Mouse (Mus musculus): ENCODE results near the gene Orc2. TPM values are rescaled to one million over a fixed set of nuclear protein-coding genes. Genes with fewer than 3 reads are reported as not detected.
A peak's percentile ranks its signal among the peaks of the same experiment; 100 is the strongest.

The Orc2 gene
- polyA plus RNA-seq, 1 experiment from 2014 or later = 12.9 TPM

GRCm38 (mm10) chr1:58497678-58498077 lies 7.2 kb downstream of the Orc2 start:
- ATAC-seq (no peak), DNase-seq (no peak)
- TF ChIP-seq EP300 (IDR thresholded peaks at IDR 0.05; ENCODE audit: low read depth) (no peak), CTCF (IDR thresholded peaks at IDR 0.05; ENCODE audit: low read depth) (no peak)
- no peak overlapping the region for H3K4me2 ChIP-seq (ENCODE audit: low read depth, low read length)
- H3K27ac ChIP-seq (ENCODE audit: low read depth) = no peak overlapping the region
- H3K9ac ChIP-seq (replicated peaks) = no peak overlapping the region
- H3K4me3 ChIP-seq (ENCODE audit: low read depth, low read length) = no peak overlapping the region
- H3K9me3 ChIP-seq (ENCODE audit: low read length) = no peaks in the 10 kb centered on the region
- H3K27me3 ChIP-seq (ENCODE audit: insufficient read depth, low read length) = no peaks in the 10 kb centered on the region
- H3K4me1 ChIP-seq (ENCODE audit: insufficient read depth) = no peaks in the 10 kb centered on the region; the same call in 1 of the 2 replicates
- WGBS (ENCODE audit: insufficient replicate concordance) = 89% methylated on average over 4 of the region's 4 CpGs
- peaks cover 61% of the 10 kb centered on the region for H3K36me3 ChIP-seq (replicated peaks; ENCODE audit: insufficient read depth, low read length)

GRCm38 (mm10) chr1:58495603-58496002 lies 9.3 kb downstream of the Orc2 start:
- H3K36me3 ChIP-seq (replicated peaks; ENCODE audit: insufficient read depth, low read length) = peaks cover 70% of the 10 kb centered on the region
- H3K27ac ChIP-seq (ENCODE audit: low read depth) = no peak overlapping the region
- no peaks in the 10 kb centered on the region for H3K9me3 ChIP-seq (ENCODE audit: low read length)
- 91% methylated on average over 6 of the region's 6 CpGs for WGBS (ENCODE audit: insufficient replicate concordance)
- no peaks in the 10 kb centered on the region for H3K4me1 ChIP-seq (ENCODE audit: insufficient read depth)
- DNase-seq = no peak
- H3K9ac ChIP-seq (replicated peaks) = no peak overlapping the region
- H3K4me2 ChIP-seq (ENCODE audit: low read depth, low read length) = no peak overlapping the region
- no peaks in the 10 kb centered on the region for H3K27me3 ChIP-seq (ENCODE audit: insufficient read depth, low read length)
- no peak for ATAC-seq
- TF ChIP-seq CTCF (IDR thresholded peaks at IDR 0.05; ENCODE audit: low read depth) = no peak
- TF ChIP-seq EP300 (IDR thresholded peaks at IDR 0.05; ENCODE audit: low read depth) = no peak
- no peak overlapping the region for H3K4me3 ChIP-seq (ENCODE audit: low read depth, low read length)

- TF ChIP-seq CTCF (IDR thresholded peaks at IDR 0.05; ENCODE audit: low read depth) (no peak), EP300 (IDR thresholded peaks at IDR 0.05; ENCODE audit: low read depth) (no peak)
- DNase-seq (no peak), ATAC-seq (no peak)
- H3K4me2 ChIP-seq (ENCODE audit: low read depth, low read length) = no peak overlapping the region
- H3K9ac ChIP-seq (replicated peaks) = no peak overlapping the region
- H3K4me1 ChIP-seq (ENCODE audit: insufficient read depth) = no peaks in the 10 kb centered on the region
- H3K27ac ChIP-seq (ENCODE audit: low read depth) = no peak overlapping the region
- no peaks in the 10 kb centered on the region for H3K9me3 ChIP-seq (ENCODE audit: low read length)
- WGBS (ENCODE audit: insufficient replicate concordance) = 90% methylated on average over 4 of the region's 4 CpGs
- H3K36me3 ChIP-seq (replicated peaks; ENCODE audit: insufficient read depth, low read length) = peaks cover 55% of the 10 kb centered on the region
- no peak overlapping the region for H3K4me3 ChIP-seq (ENCODE audit: low read depth, low read length)
- H3K27me3 ChIP-seq (ENCODE audit: insufficient read depth, low read length) = no peaks in the 10 kb centered on the region
Observed at GRCm38 (mm10) chr1:58482647-58483046, 22.3 kb downstream of the Orc2 start.

- Histone ChIP-seq H3K27me3 (ENCODE audit: insufficient read depth, low read length) (no peaks in the 10 kb centered on the region), H3K4me2 (ENCODE audit: low read depth, low read length) (no peak overlapping the region), H3K9me3 (ENCODE audit: low read length) (no peaks in the 10 kb centered on the region), H3K9ac (replicated peaks) (no peak overlapping the region), H3K4me3 (ENCODE audit: low read depth, low read length) (no peak overlapping the region), H3K27ac (ENCODE audit: low read depth) (no peak overlapping the region), H3K36me3 (replicated peaks; ENCODE audit: insufficient read depth, low read length) (peaks cover 61% of the 10 kb centered on the region), H3K4me1 (ENCODE audit: insufficient read depth) (no peaks in the 10 kb centered on the region)
- ATAC-seq = peak; percentile 77
- TF ChIP-seq CTCF (IDR thresholded peaks at IDR 0.05; ENCODE audit: low read depth) = no peak
- TF ChIP-seq EP300 (IDR thresholded peaks at IDR 0.05; ENCODE audit: low read depth) = no peak
- no peak for DNase-seq
- WGBS (ENCODE audit: insufficient replicate concordance) = 77% methylated on average over 8 of the region's 8 CpGs
Observed at GRCm38 (mm10) chr1:58475662-58476061, 29.2 kb downstream of the Orc2 start.

- Histone ChIP-seq H3K9ac (replicated peaks) (no peak overlapping the region), H3K36me3 (replicated peaks; ENCODE audit: insufficient read depth, low read length) (peaks cover 64% of the 10 kb centered on the region), H3K4me2 (ENCODE audit: low read depth, low read length) (no peak overlapping the region), H3K9me3 (ENCODE audit: low read length) (no peaks in the 10 kb centered on the region), H3K4me3 (ENCODE audit: low read depth, low read length) (no peak overlapping the region), H3K27me3 (ENCODE audit: insufficient read depth, low read length) (no peaks in the 10 kb centered on the region), H3K27ac (ENCODE audit: low read depth) (no peak overlapping the region), H3K4me1 (ENCODE audit: insufficient read depth) (no peaks in the 10 kb centered on the region)
- ATAC-seq (no peak), DNase-seq (no peak)
- TF ChIP-seq EP300 (IDR thresholded peaks at IDR 0.05; ENCODE audit: low read depth) (no peak), CTCF (IDR thresholded peaks at IDR 0.05; ENCODE audit: low read depth) (no peak)
- WGBS (ENCODE audit: insufficient replicate concordance) = 99% methylated on average over 4 of the region's 4 CpGs
Observed at GRCm38 (mm10) chr1:58465561-58465960, 39.3 kb downstream of the Orc2 start.

GRCm38 (mm10) chr1:58465042-58465441 lies 39.9 kb downstream of the Orc2 start:
- no peak overlapping the region for H3K4me3 ChIP-seq (ENCODE audit: low read depth, low read length)
- DNase-seq (no peak), ATAC-seq (no peak)
- no peaks in the 10 kb centered on the region for H3K4me1 ChIP-seq (ENCODE audit: insufficient read depth)
- no peaks in the 10 kb centered on the region for H3K27me3 ChIP-seq (ENCODE audit: insufficient read depth, low read length)
- no peak overlapping the region for H3K27ac ChIP-seq (ENCODE audit: low read depth)
- peaks cover 63% of the 10 kb centered on the region for H3K36me3 ChIP-seq (replicated peaks; ENCODE audit: insufficient read depth, low read length)
- no peak overlapping the region for H3K4me2 ChIP-seq (ENCODE audit: low read depth, low read length)
- no peaks in the 10 kb centered on the region for H3K9me3 ChIP-seq (ENCODE audit: low read length)
- TF ChIP-seq EP300 (IDR thresholded peaks at IDR 0.05; ENCODE audit: low read depth) (no peak), CTCF (IDR thresholded peaks at IDR 0.05; ENCODE audit: low read depth) (no peak)
- H3K9ac ChIP-seq (replicated peaks) = no peak overlapping the region
- WGBS (ENCODE audit: insufficient replicate concordance) = 88% methylated on average over 4 of the region's 4 CpGs

GRCm38 (mm10) chr1:58463935-58464334 lies 41.0 kb downstream of the Orc2 start:
- H3K4me1 ChIP-seq (ENCODE audit: insufficient read depth) = no peaks in the 10 kb centered on the region
- H3K27ac ChIP-seq (ENCODE audit: low read depth) = no peak overlapping the region
- DNase-seq = no peak
- no peak overlapping the region for H3K4me3 ChIP-seq (ENCODE audit: low read depth, low read length)
- no peaks in the 10 kb centered on the region for H3K9me3 ChIP-seq (ENCODE audit: low read length)
- 80% methylated on average over 2 of the region's 2 CpGs for WGBS (ENCODE audit: insufficient replicate concordance)
- peaks cover 55% of the 10 kb centered on the region for H3K36me3 ChIP-seq (replicated peaks; ENCODE audit: insufficient read depth, low read length)
- H3K9ac ChIP-seq (replicated peaks) = no peak overlapping the region
- TF ChIP-seq CTCF (IDR thresholded peaks at IDR 0.05; ENCODE audit: low read depth) = no peak
- TF ChIP-seq EP300 (IDR thresholded peaks at IDR 0.05; ENCODE audit: low read depth) = no peak
- no peak overlapping the region for H3K4me2 ChIP-seq (ENCODE audit: low read depth, low read length)
- no peaks in the 10 kb centered on the region for H3K27me3 ChIP-seq (ENCODE audit: insufficient read depth, low read length)
- no peak for ATAC-seq
